Mouse (Mus musculus) neural tube, embryonic 13.5 days (tissue): ENCODE results near the gene Cdc34. TPM values are rescaled to one million over a fixed set of nuclear protein-coding genes. Genes with fewer than 3 reads are reported as not detected.

Source experiments
- ATAC-seq: fragments of 200-750 bp; cut with Nextera tagmentation; 2 replicates; pipeline ENCODE4 v1.8.0; 2017; ENCODE audit warnings: low read depth, mild to moderate bottlenecking, moderate TSS enrichment, moderate library complexity
- H3K27ac ChIP-seq: fragments of 300-500 bp; sonication (generic); replicated peaks from 2 replicates; pipeline ENCODE4 v1.5.1; 2015; ENCODE audit warnings: moderate library complexity, mild to moderate bottlenecking, inconsistent platforms
- H3K27me3 ChIP-seq: fragments of 300-500 bp; sonication (generic); 2 replicates; pipeline ENCODE4 v1.6.1; 2015; ENCODE audit warnings: mild to moderate bottlenecking, inconsistent platforms
- H3K36me3 ChIP-seq: fragments of 300-500 bp; sonication (generic); 2 replicates; pipeline ENCODE4 v1.6.1; 2015; ENCODE audit warnings: mild to moderate bottlenecking, inconsistent platforms
- H3K4me1 ChIP-seq: fragments of 300-500 bp; sonication (generic); replicated peaks from 2 replicates; pipeline ENCODE4 v1.6.1; 2015; ENCODE audit warnings: inconsistent platforms
- H3K4me2 ChIP-seq: fragments of 300-500 bp; sonication (generic); 2 replicates; pipeline ENCODE4 v1.6.1; 2015; ENCODE audit warnings: inconsistent platforms, mild to moderate bottlenecking, moderate library complexity
- H3K4me3 ChIP-seq: fragments of 300-500 bp; sonication (generic); 2 replicates; pipeline ENCODE4 v1.5.1; 2015; ENCODE audit warnings: mild to moderate bottlenecking, inconsistent platforms
- H3K9ac ChIP-seq: fragments of 300-500 bp; sonication (generic); 2 replicates; pipeline ENCODE4 v1.6.1; 2015; ENCODE audit warnings: moderate library complexity, mild to moderate bottlenecking, inconsistent platforms
- H3K9me3 ChIP-seq: fragments of 300-500 bp; sonication (generic); 2 replicates; pipeline ENCODE4 v1.6.1; 2016; ENCODE audit warnings: inconsistent platforms
- WGBS: fragments of 180-500 bp; shearing (Covaris S2); methylation state at CpG from one replicate; pipeline ENCODE4 v1.1.7; 2015; 5-methylcytosine and 5-hydroxymethylcytosine counted together
- polyA plus RNA-seq: library from polyadenylated mRNA; unstranded; fragments of >200 nt; fragmentation: Nextera tagmentation; extraction: Ambion mirVana; gene quantifications from 2 replicates; pipeline ENCODE4 v1.2.1, GENCODE M21; 2015

Gene Cdc34
- polyA plus RNA-seq, 1 experiment from 2014 or later = 98.7 TPM

- peaks cover 67% of the 10 kb centered on the region for H3K36me3 ChIP-seq
- no peak overlapping the region for H3K9ac ChIP-seq
- WGBS = 90% methylated on average over 1 of the region's 1 CpGs
- H3K4me1 ChIP-seq = no peaks in the 10 kb centered on the region
- H3K4me3 ChIP-seq = no peak overlapping the region
- peaks cover 20% of the 10 kb centered on the region for H3K27me3 ChIP-seq
- no peak overlapping the region for H3K27ac ChIP-seq
- no peak overlapping the region for H3K4me2 ChIP-seq
- 0 out of 2 replicates have a peak, but pooled peaks cover 19% of the 10 kb centered on the region for H3K9me3 ChIP-seq
- no peak for ATAC-seq
These were observed 50.5 kb downstream of the Cdc34 start for GRCm38 (mm10) chr10:79732500-79732899.

GRCm38 (mm10) chr10:79733847-79734246 is 51.9 kb downstream of the Cdc34 start:
- Histone ChIP-seq H3K27ac (no peak overlapping the region), H3K27me3 (peaks cover 20% of the 10 kb centered on the region), H3K36me3 (peaks cover 80% of the 10 kb centered on the region), H3K9me3 (peaks cover 30% of the 10 kb centered on the region), H3K4me3 (no peak overlapping the region), H3K9ac (no peak overlapping the region), H3K4me2 (no peak overlapping the region), H3K4me1 (no peaks in the 10 kb centered on the region)
- WGBS = 96% methylated on average over 15 of the region's 15 CpGs
- no peak for ATAC-seq

- no peak overlapping the region for H3K4me3 ChIP-seq
- peaks cover 20% of the 10 kb centered on the region for H3K27me3 ChIP-seq
- no peak overlapping the region for H3K4me2 ChIP-seq
- WGBS = 21% methylated on average over 51 of the region's 52 CpGs
- H3K9ac ChIP-seq = no peak overlapping the region
- H3K9me3 ChIP-seq = peaks cover 44% of the 10 kb centered on the region
- no peak for ATAC-seq
- peaks cover 95% of the 10 kb centered on the region for H3K36me3 ChIP-seq
- no peak overlapping the region for H3K27ac ChIP-seq
- no peaks in the 10 kb centered on the region for H3K4me1 ChIP-seq
These were observed 53.4 kb downstream of the Cdc34 start for GRCm38 (mm10) chr10:79735361-79735760.

- Histone ChIP-seq H3K4me3 (no peak overlapping the region), H3K27me3 (peaks cover 20% of the 10 kb centered on the region), H3K9ac (no peak overlapping the region), H3K36me3 (peaks cover 99% of the 10 kb centered on the region), H3K4me2 (no peak overlapping the region), H3K4me1 (no peaks in the 10 kb centered on the region), H3K9me3 (peaks cover 45% of the 10 kb centered on the region), H3K27ac (no peak overlapping the region)
- ATAC-seq = no peak
- WGBS = 86% methylated on average over 14 of the region's 14 CpGs
These were observed 54.7 kb downstream of the Cdc34 start for GRCm38 (mm10) chr10:79736706-79737105.

Other genes starting within 250 kb of the Cdc34 start
- gene Vmn2r83, start 213.5 kb upstream of the Cdc34 start, polyA plus RNA-seq = not detected in 2 replicates
- 15.4 and 17.5 TPM in 2 replicates for gene Plpp2, start 148.4 kb upstream of the Cdc34 start, polyA plus RNA-seq
- gene Mier2, start 127.0 kb upstream of the Cdc34 start, polyA plus RNA-seq = 58.8 and 59.5 TPM in 2 replicates
- gene Theg, start 94.9 kb upstream of the Cdc34 start, polyA plus RNA-seq = not detected in 2 replicates
- gene C2cd4c, start 68.2 kb upstream of the Cdc34 start, polyA plus RNA-seq = 0.11 and 0.17 TPM in 2 replicates
- 34.5 and 39.0 TPM in 2 replicates for gene Shc2, start 44.3 kb upstream of the Cdc34 start, polyA plus RNA-seq
- not detected in 2 replicates for gene Odf3l2, start 36.5 kb upstream of the Cdc34 start, polyA plus RNA-seq
- gene Madcam1, start 17.6 kb upstream of the Cdc34 start, polyA plus RNA-seq = 0.62 and 1.1 TPM in 2 replicates
- 82.3 and 90.2 TPM in 2 replicates for gene Tpgs1, start 12.8 kb upstream of the Cdc34 start, polyA plus RNA-seq
- 0.69 and 1.5 TPM in 2 replicates for gene Gzmm, start 6.8 kb downstream of the Cdc34 start, polyA plus RNA-seq
- 750 and 762 TPM in 2 replicates for gene Bsg, start 22.3 kb downstream of the Cdc34 start, polyA plus RNA-seq
- 0.78 and 0.83 TPM in 2 replicates for gene Hcn2, start 34.4 kb downstream of the Cdc34 start, polyA plus RNA-seq
- 40.7 and 41.2 TPM in 2 replicates for gene Polrmt, start 64.4 kb downstream of the Cdc34 start, polyA plus RNA-seq
- 1.7 and 2.7 TPM in 2 replicates for gene Fgf22, start 72.9 kb downstream of the Cdc34 start, polyA plus RNA-seq
- gene Rnf126, start 84.8 kb downstream of the Cdc34 start, polyA plus RNA-seq = 96.2 and 98.5 TPM in 2 replicates
- gene Fstl3, start 95.1 kb downstream of the Cdc34 start, polyA plus RNA-seq = 1.9 and 2.8 TPM in 2 replicates
- gene Prss57, start 108.8 kb downstream of the Cdc34 start, polyA plus RNA-seq = 0.07 and 0.69 TPM in 2 replicates
- 214 and 231 TPM in 2 replicates for gene Palm, start 111.4 kb downstream of the Cdc34 start, polyA plus RNA-seq
- 2.1 and 2.5 TPM in 2 replicates for gene Misp, start 138.8 kb downstream of the Cdc34 start, polyA plus RNA-seq
- 87.9 and 114 TPM in 2 replicates for gene Ptbp1, start 172.2 kb downstream of the Cdc34 start, polyA plus RNA-seq
- gene Prtn3, start 192.3 kb downstream of the Cdc34 start, polyA plus RNA-seq = 14.3 and 14.7 TPM in 2 replicates
- 343 and 361 TPM in 2 replicates for gene Plppr3, start 192.4 kb downstream of the Cdc34 start, polyA plus RNA-seq
- gene Elane, start 204.1 kb downstream of the Cdc34 start, polyA plus RNA-seq = 0.67 TPM in 1 of 2 replicates, not detected in the other
- gene Cfd, start 208.7 kb downstream of the Cdc34 start, polyA plus RNA-seq = not detected in 2 replicates
- 47.4 and 49.0 TPM in 2 replicates for gene Med16, start 226.7 kb downstream of the Cdc34 start, polyA plus RNA-seq
- 40.5 and 48.8 TPM in 2 replicates for gene Gm26602, start 228.7 kb downstream of the Cdc34 start, polyA plus RNA-seq
- 2.1 and 2.4 TPM in 2 replicates for gene Kiss1r, start 234.8 kb downstream of the Cdc34 start, polyA plus RNA-seq
- 237 and 249 TPM in 2 replicates for gene R3hdm4, start 239.0 kb downstream of the Cdc34 start, polyA plus RNA-seq
- gene Arid3a, start 244.8 kb downstream of the Cdc34 start, polyA plus RNA-seq = 3.4 and 5.4 TPM in 2 replicates